Mouse (Mus musculus): ENCODE data around the gene Creld2. TPM values are rescaled to one million over a fixed set of nuclear protein-coding genes. Genes with fewer than 3 reads are reported as not detected.

Creld2 gene
- polyA plus RNA-seq, 1 experiment from 2014 or later: 32.9 TPM

- Histone ChIP-seq H3K36me3 (replicated peaks; ENCODE audit: insufficient read depth, low read length) (no peaks in the 10 kb centered on the region), H3K9me3 (ENCODE audit: low read length) (no peaks in the 10 kb centered on the region), H3K27ac (ENCODE audit: low read depth) (peak overlapping the region; percentile 89), H3K9ac (replicated peaks) (no peak overlapping the region), H3K4me1 (ENCODE audit: insufficient read depth) (peaks cover 14% of the 10 kb centered on the region), H3K27me3 (ENCODE audit: insufficient read depth, low read length) (no peaks in the 10 kb centered on the region), H3K4me2 (ENCODE audit: low read depth, low read length) (no peak overlapping the region), H3K4me3 (ENCODE audit: low read depth, low read length) (no peak overlapping the region)
- 69% methylated on average over 9 of the region's 9 CpGs for WGBS (ENCODE audit: insufficient replicate concordance)
- TF ChIP-seq EP300 (IDR thresholded peaks at IDR 0.05; ENCODE audit: low read depth) (no peak), CTCF (IDR thresholded peaks at IDR 0.05; ENCODE audit: low read depth) (no peak)
- ATAC-seq (no peak), DNase-seq (no peak)
Observed at GRCm38 (mm10) chr15:88832536-88832935, 13.1 kb downstream of the Creld2 start.

GRCm38 (mm10) chr15:88836031-88836430 is 16.6 kb downstream of the Creld2 start:
- H3K4me3 ChIP-seq (ENCODE audit: low read depth, low read length): peak overlapping the region; percentile 50; the same call in 1 of the 2 replicates
- H3K27me3 ChIP-seq (ENCODE audit: insufficient read depth, low read length): no peaks in the 10 kb centered on the region
- no peaks in the 10 kb centered on the region for H3K9me3 ChIP-seq (ENCODE audit: low read length)
- H3K4me2 ChIP-seq (ENCODE audit: low read depth, low read length): peak overlapping the region; percentile 73
- DNase-seq: no peak
- TF ChIP-seq EP300 (IDR thresholded peaks at IDR 0.05; ENCODE audit: low read depth) (no peak), CTCF (IDR thresholded peaks at IDR 0.05; ENCODE audit: low read depth) (peak; percentile 54)
- H3K9ac ChIP-seq (replicated peaks): peak overlapping the region; percentile 51
- H3K27ac ChIP-seq (ENCODE audit: low read depth): peak overlapping the region; percentile 87
- WGBS (ENCODE audit: insufficient replicate concordance): 60% methylated on average over 6 of the region's 6 CpGs
- H3K4me1 ChIP-seq (ENCODE audit: insufficient read depth): peaks cover 18% of the 10 kb centered on the region
- ATAC-seq: peak; percentile 35; the same call in 1 of the 2 replicates
- no peaks in the 10 kb centered on the region for H3K36me3 ChIP-seq (replicated peaks; ENCODE audit: insufficient read depth, low read length)

- no peak for TF ChIP-seq EP300 (IDR thresholded peaks at IDR 0.05; ENCODE audit: low read depth)
- no peak for DNase-seq
- Histone ChIP-seq H3K9ac (replicated peaks) (peak overlapping the region; percentile 51), H3K4me3 (ENCODE audit: low read depth, low read length) (peak overlapping the region; percentile 50), H3K4me1 (ENCODE audit: insufficient read depth) (peaks cover 17% of the 10 kb centered on the region), H3K9me3 (ENCODE audit: low read length) (no peaks in the 10 kb centered on the region), H3K27me3 (ENCODE audit: insufficient read depth, low read length) (no peaks in the 10 kb centered on the region), H3K4me2 (ENCODE audit: low read depth, low read length) (peak overlapping the region; percentile 73), H3K27ac (ENCODE audit: low read depth) (peak overlapping the region; percentile 87), H3K36me3 (replicated peaks; ENCODE audit: insufficient read depth, low read length) (no peaks in the 10 kb centered on the region)
- WGBS (ENCODE audit: insufficient replicate concordance): 67% methylated on average over 5 of the region's 5 CpGs
- ATAC-seq: no peak
Observed at GRCm38 (mm10) chr15:88836571-88836970, 17.1 kb downstream of the Creld2 start.

GRCm38 (mm10) chr15:88837199-88837932 is 17.9 kb downstream of the Creld2 start:
- TF ChIP-seq CTCF (IDR thresholded peaks at IDR 0.05; ENCODE audit: low read depth) (peak; percentile 30), EP300 (IDR thresholded peaks at IDR 0.05; ENCODE audit: low read depth) (no peak)
- Histone ChIP-seq H3K4me3 (ENCODE audit: low read depth, low read length) (peak overlapping the region; percentile 50), H3K4me1 (ENCODE audit: insufficient read depth) (peaks cover 14% of the 10 kb centered on the region), H3K27me3 (ENCODE audit: insufficient read depth, low read length) (no peaks in the 10 kb centered on the region), H3K9ac (replicated peaks) (peak overlapping the region; percentile 54), H3K36me3 (replicated peaks; ENCODE audit: insufficient read depth, low read length) (no peaks in the 10 kb centered on the region), H3K27ac (ENCODE audit: low read depth) (peak overlapping the region; percentile 87), H3K4me2 (ENCODE audit: low read depth, low read length) (peak overlapping the region; percentile 73), H3K9me3 (ENCODE audit: low read length) (no peaks in the 10 kb centered on the region)
- ATAC-seq (peak; percentile 81), DNase-seq (peak; percentile 79)
- under 1% methylated on average over 32 of the region's 39 CpGs for WGBS (ENCODE audit: insufficient replicate concordance)

GRCm38 (mm10) chr15:88837977-88838376 is 18.5 kb downstream of the Creld2 start:
- no peaks in the 10 kb centered on the region for H3K9me3 ChIP-seq (ENCODE audit: low read length)
- peak overlapping the region; percentile 54 for H3K9ac ChIP-seq (replicated peaks)
- H3K4me3 ChIP-seq (ENCODE audit: low read depth, low read length): peak overlapping the region; percentile 50
- peak overlapping the region; percentile 73 for H3K4me2 ChIP-seq (ENCODE audit: low read depth, low read length)
- H3K27me3 ChIP-seq (ENCODE audit: insufficient read depth, low read length): no peaks in the 10 kb centered on the region
- H3K4me1 ChIP-seq (ENCODE audit: insufficient read depth): peaks cover 14% of the 10 kb centered on the region
- DNase-seq: no peak
- 1% methylated on average over 11 of the region's 11 CpGs for WGBS (ENCODE audit: insufficient replicate concordance)
- ATAC-seq: no peak
- no peaks in the 10 kb centered on the region for H3K36me3 ChIP-seq (replicated peaks; ENCODE audit: insufficient read depth, low read length)
- TF ChIP-seq EP300 (IDR thresholded peaks at IDR 0.05; ENCODE audit: low read depth) (no peak), CTCF (IDR thresholded peaks at IDR 0.05; ENCODE audit: low read depth) (no peak)
- H3K27ac ChIP-seq (ENCODE audit: low read depth): peak overlapping the region; percentile 87

- ATAC-seq (no peak), DNase-seq (peak; percentile 47)
- Histone ChIP-seq H3K4me3 (ENCODE audit: low read depth, low read length) (no peak overlapping the region), H3K36me3 (replicated peaks; ENCODE audit: insufficient read depth, low read length) (no peaks in the 10 kb centered on the region), H3K4me2 (ENCODE audit: low read depth, low read length) (no peak overlapping the region), H3K4me1 (ENCODE audit: insufficient read depth) (peaks cover 14% of the 10 kb centered on the region), H3K9me3 (ENCODE audit: low read length) (no peaks in the 10 kb centered on the region), H3K27me3 (ENCODE audit: insufficient read depth, low read length) (no peaks in the 10 kb centered on the region), H3K27ac (ENCODE audit: low read depth) (peak overlapping the region; percentile 59), H3K9ac (replicated peaks) (no peak overlapping the region)
- 31% methylated on average over 9 of the region's 9 CpGs for WGBS (ENCODE audit: insufficient replicate concordance)
- TF ChIP-seq EP300 (IDR thresholded peaks at IDR 0.05; ENCODE audit: low read depth) (no peak), CTCF (IDR thresholded peaks at IDR 0.05; ENCODE audit: low read depth) (no peak)
Observed at GRCm38 (mm10) chr15:88839271-88839670, 19.8 kb downstream of the Creld2 start.
